Mouse (Mus musculus) limb, embryonic 12.5 days (tissue): ENCODE data around the gene Olfr506. TPM values are rescaled to one million over a fixed set of nuclear protein-coding genes. Genes with fewer than 3 reads are reported as not detected.

Experiments used
- polyA plus RNA-seq: library from polyadenylated mRNA; unstranded; fragments of >200 nt; fragmentation: Nextera tagmentation; extraction: Ambion mirVana; gene quantifications from 2 replicates; pipeline ENCODE4 v1.2.1, GENCODE M21; 2016

Gene Olfr506
- polyA plus RNA-seq, 1 experiment from 2014 or later: not detected

Other genes starting within 250 kb of the Olfr506 start
- gene Olfr494, start 245.5 kb upstream of the Olfr506 start, polyA plus RNA-seq: not detected in 2 replicates
- gene Olfr495, start 217.6 kb upstream of the Olfr506 start, polyA plus RNA-seq: not detected in 2 replicates
- not detected in 2 replicates for gene Olfr497, start 190.4 kb upstream of the Olfr506 start, polyA plus RNA-seq
- not detected in 2 replicates for gene Olfr498, start 145.5 kb upstream of the Olfr506 start, polyA plus RNA-seq
- gene Olfr502, start 85.7 kb upstream of the Olfr506 start, polyA plus RNA-seq: not detected in 2 replicates
- gene Olfr503, start 66.3 kb upstream of the Olfr506 start, polyA plus RNA-seq: not detected in 2 replicates
- not detected in 2 replicates for gene Olfr504, start 45.0 kb upstream of the Olfr506 start, polyA plus RNA-seq
- not detected in 2 replicates for gene Olfr507, start 11.0 kb downstream of the Olfr506 start, polyA plus RNA-seq
- not detected in 2 replicates for gene Olfr508, start 19.2 kb downstream of the Olfr506 start, polyA plus RNA-seq
- not detected in 2 replicates for gene Olfr509, start 41.1 kb downstream of the Olfr506 start, polyA plus RNA-seq
- not detected in 2 replicates for gene Olfr510, start 55.6 kb downstream of the Olfr506 start, polyA plus RNA-seq
- gene Olfr512, start 102.5 kb downstream of the Olfr506 start, polyA plus RNA-seq: not detected in 2 replicates
- gene Olfr513, start 140.2 kb downstream of the Olfr506 start, polyA plus RNA-seq: not detected in 2 replicates
- gene Olfr514, start 215.2 kb downstream of the Olfr506 start, polyA plus RNA-seq: not detected in 2 replicates
- gene Olfr516, start 239.7 kb downstream of the Olfr506 start, polyA plus RNA-seq: not detected in 2 replicates